Mouse (Mus musculus): ENCODE measurements around the gene Bahd1. TPM values are rescaled to one million over a fixed set of nuclear protein-coding genes. Genes with fewer than 3 reads are reported as not detected.
A peak's percentile ranks its signal among the peaks of the same experiment; 100 is the strongest.

The Bahd1 gene
- total RNA-seq, 2 experiments from 2014 or later, result 8.8 to 15.1 TPM

GRCm38 (mm10) chr2:118925952-118926351, 25.8 kb downstream of the Bahd1 start:
- ATAC-seq (replicated peaks; ENCODE audit: low FRiP score, poor library complexity, severe bottlenecking), result no peak; the same call in 1 of the 2 replicates

DNA sequence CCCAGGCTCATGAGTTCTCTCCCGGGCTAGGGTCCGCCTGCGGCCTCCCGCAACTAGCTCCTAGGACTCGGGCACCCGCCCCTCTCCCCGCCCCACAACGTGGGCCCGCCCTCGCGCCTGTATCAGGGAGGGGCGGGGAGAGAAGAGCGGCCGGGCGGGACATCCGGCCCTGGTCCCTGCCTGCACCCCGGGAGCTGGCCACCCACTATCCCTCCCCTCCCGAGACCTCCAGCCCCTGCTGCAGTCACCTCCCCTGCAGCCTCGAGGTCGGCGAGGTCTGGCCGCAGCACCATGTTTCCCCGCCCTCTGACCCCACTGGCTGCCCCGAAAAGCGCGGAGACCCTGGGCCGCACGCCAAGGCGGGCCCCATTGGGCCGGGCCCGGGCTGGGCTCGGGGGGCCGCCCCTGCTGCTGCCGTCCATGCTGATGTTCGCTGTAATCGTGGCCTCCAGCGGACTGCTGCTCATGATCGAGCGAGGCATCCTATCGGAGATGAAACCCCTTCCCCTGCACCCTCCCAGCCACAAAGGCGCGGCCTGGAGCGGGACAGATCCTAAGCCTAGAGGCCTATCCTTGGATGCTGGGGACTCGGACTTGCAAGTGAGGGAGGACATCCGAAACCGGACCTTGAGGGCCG, 26.3 kb downstream of the Bahd1 start, which contains the start of gene Chst14:
Gene Chst14, plus strand, starts transcription at position 136 of the 637 bp plus-strand sequence.
- peak; percentile 91 for ATAC-seq (replicated peaks; ENCODE audit: low FRiP score, poor library complexity, severe bottlenecking)

GRCm38 (mm10) chr2:118926998-118927739, 27.0 kb downstream of the Bahd1 start:
- ATAC-seq (replicated peaks; ENCODE audit: low FRiP score, poor library complexity, severe bottlenecking), result no peak

DNA sequence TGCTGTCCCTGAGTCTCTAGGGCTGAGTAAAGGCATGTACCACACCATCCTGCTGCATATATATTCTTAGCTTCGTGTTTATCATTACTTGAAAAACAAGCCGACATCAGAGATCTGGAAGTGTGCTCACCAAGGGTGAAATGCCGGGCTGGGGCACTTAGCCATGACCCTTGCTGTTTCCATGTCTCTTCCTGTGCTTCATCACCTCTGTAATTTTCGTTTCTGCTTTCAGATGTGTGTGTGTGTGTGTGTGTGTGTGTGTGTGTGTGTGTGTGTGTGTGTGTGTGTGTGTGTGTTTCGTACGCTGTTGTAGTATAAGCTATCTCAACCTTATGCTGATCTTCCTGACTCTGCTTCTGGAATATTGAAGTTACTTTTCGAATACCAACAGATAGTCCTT, 41.2 kb downstream of the Bahd1 start:
- no peak for ATAC-seq (replicated peaks; ENCODE audit: low FRiP score, poor library complexity, severe bottlenecking)

DNA sequence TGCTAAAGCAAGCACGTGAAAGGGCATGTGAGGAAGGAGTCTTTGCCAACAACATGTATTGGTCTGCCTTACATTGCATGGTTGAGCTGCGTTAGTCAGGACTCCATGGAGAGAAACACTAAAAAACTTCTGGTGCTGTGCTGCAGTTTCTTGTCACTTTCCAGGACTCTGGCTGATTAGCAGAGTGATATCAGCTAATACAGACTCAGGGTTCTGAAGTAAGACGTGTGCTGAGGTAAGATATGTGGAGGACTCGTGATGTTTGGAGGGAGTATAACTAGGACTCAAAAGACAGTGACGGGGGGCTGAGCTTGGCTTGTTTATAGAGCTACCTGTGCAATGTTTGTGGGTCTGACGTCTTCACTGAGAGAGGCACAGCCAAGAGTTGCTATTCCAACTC, 43.1 kb downstream of the Bahd1 start:
- ATAC-seq (replicated peaks; ENCODE audit: low FRiP score, poor library complexity, severe bottlenecking), result 0 out of 2 replicates have a peak, but pooled peaks have one; percentile 39

- 0 out of 2 replicates have a peak, but pooled peaks have one; percentile 35 for ATAC-seq (replicated peaks; ENCODE audit: low FRiP score, poor library complexity, severe bottlenecking)
These were observed 48.6 kb downstream of the Bahd1 start for GRCm38 (mm10) chr2:118948818-118949217.

- ATAC-seq (replicated peaks; ENCODE audit: low FRiP score, poor library complexity, severe bottlenecking), result no peak
These were observed 49.5 kb downstream of the Bahd1 start for GRCm38 (mm10) chr2:118949699-118950098.

DNA sequence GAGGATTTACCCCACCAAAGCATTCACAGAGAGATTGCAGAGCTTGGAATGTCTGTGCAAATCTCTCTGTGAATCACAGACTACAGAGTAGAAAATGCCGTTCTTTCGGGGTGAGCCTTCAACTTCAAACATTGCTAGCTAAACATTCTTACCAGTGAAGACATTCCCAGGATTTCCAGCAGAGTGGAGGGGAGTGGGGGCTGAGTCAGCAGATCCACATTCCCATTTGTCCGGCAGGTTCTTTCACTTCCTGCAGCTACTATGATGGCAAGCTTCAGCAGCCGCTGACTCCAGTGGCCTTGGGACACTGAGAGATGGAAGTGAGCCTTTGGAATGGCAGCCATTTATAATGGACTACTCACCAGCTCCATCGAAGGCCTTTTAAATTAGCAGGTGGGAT, 56.3 kb downstream of the Bahd1 start:
- no peak for ATAC-seq (replicated peaks; ENCODE audit: low FRiP score, poor library complexity, severe bottlenecking)

DNA sequence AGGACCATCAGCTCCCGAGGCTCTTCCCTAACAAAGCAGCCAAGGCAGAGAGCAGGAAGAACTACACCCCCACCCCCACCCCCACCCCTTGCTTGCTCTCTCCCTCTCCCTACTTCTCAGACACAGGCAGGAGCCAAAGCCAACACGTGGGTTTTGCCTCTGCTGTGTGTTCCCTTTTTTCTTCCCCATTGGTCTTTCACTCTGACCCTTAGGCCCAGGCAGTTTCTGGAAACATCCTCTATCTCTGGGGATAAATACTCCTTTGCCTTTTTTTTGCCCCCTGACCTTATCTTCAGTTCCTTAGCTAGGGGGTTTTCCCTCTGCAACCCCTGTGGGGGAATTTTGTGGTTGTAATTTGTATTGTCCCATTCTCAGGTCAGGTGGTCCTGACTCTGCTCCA, 59.5 kb downstream of the Bahd1 start:
- no peak for ATAC-seq (replicated peaks; ENCODE audit: low FRiP score, poor library complexity, severe bottlenecking)

GRCm38 (mm10) chr2:118960413-118960812, 60.2 kb downstream of the Bahd1 start:
- no peak for ATAC-seq (replicated peaks; ENCODE audit: low FRiP score, poor library complexity, severe bottlenecking)

- no peak for ATAC-seq (replicated peaks; ENCODE audit: low FRiP score, poor library complexity, severe bottlenecking)
These were observed 61.4 kb downstream of the Bahd1 start for GRCm38 (mm10) chr2:118961546-118961945.

GRCm38 (mm10) chr2:118963007-118963675, 63.0 kb downstream of the Bahd1 start:
- peak; percentile 68 for ATAC-seq (replicated peaks; ENCODE audit: low FRiP score, poor library complexity, severe bottlenecking)

DNA sequence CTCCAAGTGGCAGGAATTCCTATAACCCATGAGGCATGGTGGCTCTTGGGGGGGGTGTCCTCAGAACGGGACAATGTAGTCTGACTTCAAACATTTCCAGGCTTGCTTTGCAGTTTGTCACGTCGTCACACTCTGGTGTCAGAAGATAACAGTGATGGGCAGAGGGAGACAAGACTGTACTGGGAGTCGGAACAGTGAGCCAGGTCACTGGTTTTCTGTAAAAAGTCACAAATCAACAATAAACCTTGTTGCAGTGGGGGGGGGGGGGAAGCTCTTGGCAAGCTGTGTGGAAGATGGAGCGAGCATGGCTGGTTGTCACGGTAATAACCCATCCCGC, 63.5 kb downstream of the Bahd1 start:
- peak; percentile 70 for ATAC-seq (replicated peaks; ENCODE audit: low FRiP score, poor library complexity, severe bottlenecking)

DNA sequence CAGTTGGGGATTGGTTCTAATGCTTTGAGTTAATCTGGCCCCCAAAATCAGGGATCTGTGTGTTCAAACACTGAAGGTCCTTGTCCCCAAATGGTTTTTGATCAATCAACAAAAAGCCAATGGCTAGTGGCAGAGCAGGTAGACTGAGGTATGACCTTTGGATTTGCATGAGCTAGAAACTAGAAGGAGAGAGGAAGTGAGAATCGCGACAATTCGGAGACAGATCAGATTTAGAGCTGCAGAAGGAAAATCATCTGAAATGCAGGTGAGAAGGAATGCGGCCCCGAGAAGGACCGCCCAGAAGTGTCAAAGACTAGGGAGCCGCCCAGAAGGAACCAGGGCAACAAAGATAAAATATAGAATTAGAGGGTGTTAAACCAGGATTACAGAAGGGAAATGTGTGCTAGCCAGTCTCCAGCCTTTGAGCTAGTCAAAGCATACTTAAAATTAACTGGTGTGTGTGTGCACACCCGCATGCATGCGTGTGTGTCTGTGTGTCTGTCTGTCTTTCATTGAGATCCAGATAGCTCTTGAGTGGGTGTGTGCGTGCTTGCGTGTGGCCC, 69.5 kb downstream of the Bahd1 start:
- ATAC-seq (replicated peaks; ENCODE audit: low FRiP score, poor library complexity, severe bottlenecking), result no peak

DNA sequence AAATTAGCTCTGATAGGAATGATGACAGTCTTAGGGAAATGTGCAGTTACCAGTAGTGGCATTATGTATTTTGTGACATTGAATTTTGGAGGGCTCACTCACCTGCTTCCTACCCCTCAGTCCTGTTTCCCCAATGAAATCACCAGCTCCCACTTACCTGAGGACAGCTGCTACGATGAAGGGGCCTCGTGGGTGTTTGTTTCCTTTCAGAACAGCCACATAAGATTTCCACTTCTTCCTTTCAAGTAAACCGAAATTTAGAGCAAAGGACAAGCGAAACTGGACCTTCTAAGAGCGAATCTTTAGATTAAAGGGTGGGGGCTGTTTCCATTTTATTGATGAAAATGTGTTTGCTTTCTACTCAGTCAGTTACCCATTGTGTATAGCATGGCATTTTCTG, 71.9 kb downstream of the Bahd1 start:
- no peak for ATAC-seq (replicated peaks; ENCODE audit: low FRiP score, poor library complexity, severe bottlenecking)

DNA sequence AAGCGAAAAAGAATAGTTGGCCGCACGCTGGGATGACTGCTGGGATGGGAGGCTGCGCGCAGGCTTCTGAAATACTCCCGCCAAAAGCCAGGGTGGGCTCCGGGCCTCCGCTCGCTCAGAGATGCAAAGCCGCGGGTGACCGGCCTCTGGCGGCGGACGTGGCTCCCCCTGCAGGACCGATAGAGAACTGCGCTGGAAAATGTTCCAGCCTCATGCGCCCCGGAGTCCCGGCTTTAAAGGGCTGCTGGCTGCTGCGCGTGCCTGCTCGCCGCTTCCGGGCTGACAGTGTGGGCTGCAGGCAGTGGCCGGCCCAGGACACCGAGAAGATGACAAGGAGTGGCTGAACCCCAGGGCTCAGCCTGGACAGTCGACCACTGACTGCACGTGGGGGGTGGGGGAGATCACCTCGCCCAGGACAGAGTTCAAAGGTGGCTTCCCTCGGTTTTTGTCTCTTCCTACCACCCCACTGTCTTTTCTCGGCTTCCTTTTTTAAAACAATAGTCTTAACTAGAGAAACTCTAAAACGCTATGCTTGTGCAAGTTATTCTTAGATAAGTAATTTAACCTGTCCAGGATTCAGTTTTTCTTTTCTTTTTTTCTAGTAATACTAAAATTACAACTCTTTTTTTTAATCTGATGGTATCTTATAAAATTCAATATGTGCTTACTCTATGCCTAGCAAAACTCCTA, 72.7 kb downstream of the Bahd1 start:
- ATAC-seq (replicated peaks; ENCODE audit: low FRiP score, poor library complexity, severe bottlenecking), result peak; percentile 87
